Mouse (Mus musculus): Measurements from ENCODE around the gene Syce1l. TPM values are rescaled to one million over a fixed set of nuclear protein-coding genes. Genes with fewer than 3 reads are reported as not detected.

Gene Syce1l
- not detected for polyA plus RNA-seq (2015; fragmentation: Illumina TruSeq; extraction: RNeasy Lipid Tissue Mini Kit (QIAGEN cat#74804); ENCODE audit: low read depth, low replicate concordance)

GRCm38 (mm10) chr8:113642926-113643325 lies at the start of gene Syce1l:
Gene Syce1l (plus strand): TSS chr8:113643213.

GRCm38 (mm10) chr8:113634670-113635591 lies 8.1 kb upstream of the Syce1l start, which contains the start of gene Mon1b:
Gene Mon1b (plus strand): TSS chr8:113635587.

Other genes with a start within 250 kb of the Syce1l start
- gene Mon1b, start 7.6 kb upstream of the Syce1l start, polyA plus RNA-seq (2015; fragmentation: Illumina TruSeq; extraction: RNeasy Lipid Tissue Mini Kit (QIAGEN cat#74804); ENCODE audit: low read depth, low replicate concordance), result 16.5 TPM
- 1.2 TPM for gene Adamts18, start 205.5 kb downstream of the Syce1l start, polyA plus RNA-seq (2015; fragmentation: Illumina TruSeq; extraction: RNeasy Lipid Tissue Mini Kit (QIAGEN cat#74804); ENCODE audit: low read depth, low replicate concordance)